Mouse (Mus musculus) heart, embryonic 15.5 days (tissue): ENCODE measurements at regions not wholly inside any gene's neighbourhood (a gene's known extent, or its start where the extent isn't known, plus 50 kb on each side); places are given as distances from the start of the nearest gene placed in this dataset.
"Not testable (repeated sequence)": the region's sequence is repeated elsewhere in the genome, so short reads cannot be mapped to it uniquely, and the experiment has no call there.

ENCODE experiments used
- ATAC-seq: fragments of 200-750 bp; cut with Nextera tagmentation; replicated peaks from 2 replicates; pipeline ENCODE4 v1.8.0; 2017; ENCODE audit warnings: low read depth, moderate TSS enrichment; ENCODE audit not compliant: insufficient number of reproducible peaks, insufficient read depth, low FRiP score
- H3K27ac ChIP-seq: fragments of 300-500 bp; sonication (generic); 2 replicates; pipeline ENCODE4 v1.5.1; 2015; ENCODE audit warnings: mild to moderate bottlenecking, inconsistent platforms
- H3K27me3 ChIP-seq: fragments of 300-500 bp; sonication (generic); 2 replicates; pipeline ENCODE4 v1.6.1; 2015; ENCODE audit warnings: inconsistent platforms
- H3K36me3 ChIP-seq: fragments of 300-500 bp; sonication (generic); 2 replicates; pipeline ENCODE4 v1.6.1; 2015; ENCODE audit warnings: mild to moderate bottlenecking, inconsistent platforms
- H3K4me1 ChIP-seq: fragments of 300-500 bp; sonication (generic); replicated peaks from 2 replicates; pipeline ENCODE4 v1.6.1; 2015; ENCODE audit warnings: inconsistent platforms
- H3K4me2 ChIP-seq: fragments of 300-500 bp; sonication (generic); 2 replicates; pipeline ENCODE4 v1.6.1; 2015; ENCODE audit warnings: inconsistent platforms, mild to moderate bottlenecking, moderate library complexity
- H3K4me3 ChIP-seq: fragments of 300-500 bp; sonication (generic); 2 replicates; pipeline ENCODE4 v1.5.1; 2015; ENCODE audit warnings: mild to moderate bottlenecking, inconsistent platforms
- H3K9ac ChIP-seq: fragments of 300-500 bp; sonication (generic); 2 replicates; pipeline ENCODE4 v1.6.1; 2015; ENCODE audit warnings: mild to moderate bottlenecking, inconsistent platforms
- H3K9me3 ChIP-seq: fragments of 300-500 bp; sonication (generic); replicated peaks from 2 replicates; pipeline ENCODE4 v1.6.1; 2016; ENCODE audit warnings: inconsistent platforms
- WGBS: fragments of 180-500 bp; shearing (Covaris S2); methylation state at CpG from one replicate; pipeline ENCODE4 v1.1.7; 2015; ENCODE audit warnings: mixed read lengths; 5-methylcytosine and 5-hydroxymethylcytosine counted together

- Histone ChIP-seq H3K9ac (no peak overlapping the region), H3K4me3 (no peak overlapping the region), H3K9me3 (no peaks in the 10 kb centered on the region), H3K4me2 (no peak overlapping the region), H3K27me3 (no peaks in the 10 kb centered on the region), H3K27ac (no peak overlapping the region), H3K36me3 (no peaks in the 10 kb centered on the region), H3K4me1 (no peaks in the 10 kb centered on the region)
- ATAC-seq, result no peak
- 80% methylated on average over 4 of the region's 4 CpGs for WGBS
These were observed 267.6 kb upstream of the Irx1 start for GRCm38 (mm10) chr13:72231032-72231591.

- no peak overlapping the region for H3K4me2 ChIP-seq
- no peak overlapping the region for H3K9ac ChIP-seq
- ATAC-seq, result no peak
- H3K36me3 ChIP-seq, result no peaks in the 10 kb centered on the region
- H3K27ac ChIP-seq, result no peak overlapping the region
- no peaks in the 10 kb centered on the region for H3K27me3 ChIP-seq
- H3K4me3 ChIP-seq, result no peak overlapping the region
- no peaks in the 10 kb centered on the region for H3K4me1 ChIP-seq
- no peaks in the 10 kb centered on the region for H3K9me3 ChIP-seq
These were observed 268.6 kb upstream of the Irx1 start for GRCm38 (mm10) chr13:72232080-72232479.

- no peaks in the 10 kb centered on the region for H3K36me3 ChIP-seq
- no peak overlapping the region for H3K4me3 ChIP-seq
- no peaks in the 10 kb centered on the region for H3K4me1 ChIP-seq
- H3K27ac ChIP-seq, result no peak overlapping the region
- no peaks in the 10 kb centered on the region for H3K27me3 ChIP-seq
- H3K9ac ChIP-seq, result no peak overlapping the region
- H3K4me2 ChIP-seq, result no peak overlapping the region
- no peaks in the 10 kb centered on the region for H3K9me3 ChIP-seq
- 63% methylated on average over 3 of the region's 3 CpGs for whole genome bisulfite sequencing
- no peak for ATAC-seq
These were observed 278.4 kb upstream of the Irx1 start for GRCm38 (mm10) chr13:72241919-72242318.

GRCm38 (mm10) chr13:72250419-72250818 lies 286.9 kb upstream of the Irx1 start:
- H3K27ac ChIP-seq, result no peak overlapping the region
- no peak overlapping the region for H3K9ac ChIP-seq
- H3K9me3 ChIP-seq, result no peaks in the 10 kb centered on the region
- no peak for ATAC-seq
- H3K27me3 ChIP-seq, result no peaks in the 10 kb centered on the region
- H3K4me2 ChIP-seq, result no peak overlapping the region
- no peaks in the 10 kb centered on the region for H3K36me3 ChIP-seq
- no peaks in the 10 kb centered on the region for H3K4me1 ChIP-seq
- no peak overlapping the region for H3K4me3 ChIP-seq

GRCm38 (mm10) chr13:72253242-72253641 lies 289.7 kb upstream of the Irx1 start:
- H3K4me1 ChIP-seq, H3K27me3 ChIP-seq, H3K4me3 ChIP-seq, H3K9me3 ChIP-seq, H3K27ac ChIP-seq, ATAC-seq, H3K4me2 ChIP-seq, H3K9ac ChIP-seq, H3K36me3 ChIP-seq: not testable (repeated sequence)
- WGBS, result 61% methylated on average over 13 of the region's 13 CpGs

GRCm38 (mm10) chr13:72258794-72259193 lies 295.3 kb upstream of the Irx1 start:
- no peaks in the 10 kb centered on the region for H3K9me3 ChIP-seq
- no peak for ATAC-seq
- no peaks in the 10 kb centered on the region for H3K27me3 ChIP-seq
- no peak overlapping the region for H3K4me3 ChIP-seq
- no peak overlapping the region for H3K9ac ChIP-seq
- no peak overlapping the region for H3K27ac ChIP-seq
- H3K4me2 ChIP-seq, result no peak overlapping the region
- 80% methylated on average over 2 of the region's 2 CpGs for WGBS
- H3K4me1 ChIP-seq, result no peaks in the 10 kb centered on the region
- no peaks in the 10 kb centered on the region for H3K36me3 ChIP-seq

GRCm38 (mm10) chr13:72264416-72264815 lies 300.9 kb upstream of the Irx1 start:
- H3K4me1 ChIP-seq, result no peaks in the 10 kb centered on the region
- H3K27ac ChIP-seq, result no peak overlapping the region
- H3K4me3 ChIP-seq, result no peak overlapping the region
- WGBS, result 63% methylated on average over 3 of the region's 3 CpGs
- no peak overlapping the region for H3K4me2 ChIP-seq
- H3K36me3 ChIP-seq, result no peaks in the 10 kb centered on the region
- ATAC-seq, result no peak
- no peaks in the 10 kb centered on the region for H3K9me3 ChIP-seq
- no peaks in the 10 kb centered on the region for H3K27me3 ChIP-seq
- H3K9ac ChIP-seq, result no peak overlapping the region

GRCm38 (mm10) chr13:72265116-72265515 lies 301.6 kb upstream of the Irx1 start:
- Histone ChIP-seq H3K9me3 (no peaks in the 10 kb centered on the region), H3K36me3 (no peaks in the 10 kb centered on the region), H3K4me3 (no peak overlapping the region), H3K4me2 (no peak overlapping the region), H3K4me1 (no peaks in the 10 kb centered on the region), H3K9ac (no peak overlapping the region), H3K27me3 (no peaks in the 10 kb centered on the region), H3K27ac (no peak overlapping the region)
- ATAC-seq, result no peak
- 80% methylated on average over 7 of the region's 7 CpGs for WGBS

- H3K4me3 ChIP-seq, result no peak overlapping the region
- no peak for ATAC-seq
These were observed 302.1 kb upstream of the Irx1 start for GRCm38 (mm10) chr13:72265650-72266049.

GRCm38 (mm10) chr13:72266174-72266768 lies 302.7 kb upstream of the Irx1 start:
- Histone ChIP-seq H3K4me3 (no peak overlapping the region), H3K27me3 (no peaks in the 10 kb centered on the region), H3K9ac (no peak overlapping the region), H3K4me2 (no peak overlapping the region), H3K9me3 (no peaks in the 10 kb centered on the region), H3K27ac (no peak overlapping the region), H3K36me3 (no peaks in the 10 kb centered on the region), H3K4me1 (no peaks in the 10 kb centered on the region)
- 81% methylated on average over 12 of the region's 12 CpGs for WGBS
- ATAC-seq, result no peak

More at GRCm38 (mm10) chr13:72265650-72266049, 302.1 kb upstream of the Irx1 start:
- Histone ChIP-seq H3K4me2 (no peak overlapping the region), H3K9me3 (no peaks in the 10 kb centered on the region), H3K9ac (no peak overlapping the region), H3K4me1 (no peaks in the 10 kb centered on the region), H3K27me3 (no peaks in the 10 kb centered on the region), H3K36me3 (no peaks in the 10 kb centered on the region), H3K27ac (no peak overlapping the region)
- 86% methylated on average over 11 of the region's 11 CpGs for WGBS

- Histone ChIP-seq H3K9me3 (no peaks in the 10 kb centered on the region), H3K27ac (no peak overlapping the region), H3K4me3 (no peak overlapping the region), H3K27me3 (no peaks in the 10 kb centered on the region), H3K4me1 (no peaks in the 10 kb centered on the region), H3K9ac (no peak overlapping the region), H3K4me2 (no peak overlapping the region), H3K36me3 (no peaks in the 10 kb centered on the region)
- no peak for ATAC-seq
- 26% methylated on average over 2 of the region's 2 CpGs for WGBS
These were observed 316.8 kb upstream of the Irx1 start for GRCm38 (mm10) chr13:72280343-72280742.

- H3K9ac ChIP-seq, result no peak overlapping the region
- 78% methylated on average over 5 of the region's 5 CpGs for WGBS
These were observed 317.3 kb upstream of the Irx1 start for GRCm38 (mm10) chr13:72280871-72281270.

More at GRCm38 (mm10) chr13:72280871-72281270, 317.3 kb upstream of the Irx1 start:
- Histone ChIP-seq H3K4me2 (no peak overlapping the region), H3K4me3 (no peak overlapping the region), H3K27ac (no peak overlapping the region), H3K36me3 (no peaks in the 10 kb centered on the region), H3K4me1 (no peaks in the 10 kb centered on the region), H3K27me3 (no peaks in the 10 kb centered on the region), H3K9me3 (no peaks in the 10 kb centered on the region)
- no peak for ATAC-seq
